Mouse (Mus musculus) stomach, postnatal 0 days (tissue): Measurements from ENCODE around the gene Tbc1d12. TPM values are rescaled to one million over a fixed set of nuclear protein-coding genes. Genes with fewer than 3 reads are reported as not detected.

Source experiments
- ATAC-seq: fragments of 200-750 bp; cut with Nextera tagmentation; 2 replicates; pipeline ENCODE4 v1.8.0; 2017; ENCODE audit not compliant: low FRiP score, low TSS enrichment
- DNase-seq: peaks from one replicate; pipeline ENCODE4 v3.0.0-alpha.2; 2016; ENCODE audit warnings: low spot score
- H3K27ac ChIP-seq: fragments of 300-500 bp; sonication (generic); replicated peaks from 2 replicates; pipeline ENCODE4 v1.5.1; 2014; ENCODE audit warnings: mild to moderate bottlenecking, control low read depth
- H3K27me3 ChIP-seq: fragments of 300-500 bp; sonication (generic); 2 replicates; pipeline ENCODE4 v1.6.1; 2014; ENCODE audit warnings: low read length; ENCODE audit not compliant: control insufficient read depth, insufficient read depth
- H3K36me3 ChIP-seq: fragments of 300-500 bp; sonication (generic); 2 replicates; pipeline ENCODE4 v1.6.1; 2014; ENCODE audit warnings: low read length, mixed read lengths; ENCODE audit not compliant: control insufficient read depth, insufficient read depth
- H3K4me1 ChIP-seq: fragments of 300-500 bp; sonication (generic); replicated peaks from 2 replicates; pipeline ENCODE4 v1.6.1; 2014; ENCODE audit warnings: antibody characterized with exemption; ENCODE audit not compliant: control insufficient read depth, insufficient read depth
- H3K4me2 ChIP-seq: fragments of 300-500 bp; sonication (generic); replicated peaks from 2 replicates; pipeline ENCODE4 v1.6.1; 2014; ENCODE audit warnings: low read depth, mild to moderate bottlenecking, control low read depth, moderate library complexity
- H3K4me3 ChIP-seq: fragments of 300-500 bp; sonication (generic); 2 replicates; pipeline ENCODE4 v1.5.1; 2014; ENCODE audit warnings: low read depth, low read length, control low read depth
- H3K9ac ChIP-seq: fragments of 300-500 bp; sonication (generic); 2 replicates; pipeline ENCODE4 v1.6.1; 2014; ENCODE audit warnings: mild to moderate bottlenecking, low read length, control low read depth, mixed read lengths
- H3K9me3 ChIP-seq: fragments of 300-500 bp; sonication (generic); 2 replicates; pipeline ENCODE4 v1.6.1; 2016; ENCODE audit warnings: low read length; ENCODE audit not compliant: control insufficient read depth
- CTCF ChIP-seq: IDR thresholded peaks from 2 replicates; pipeline ENCODE4 v1.5.1; 2016; ENCODE audit warnings: antibody characterized with exemption, low read depth, mild to moderate bottlenecking, moderate library complexity
- EP300 ChIP-seq: optimal IDR thresholded peaks from 2 replicates; pipeline ENCODE3; 2016; ENCODE audit warnings: antibody characterized with exemption
- WGBS: fragments of 180-500 bp; shearing (Covaris S2); extraction: QIAGEN DNeasy Blood & Tissue Kit; methylation state at CpG from one replicate; pipeline ENCODE4 v1.1.7; 2014; 5-methylcytosine and 5-hydroxymethylcytosine counted together
- polyA plus RNA-seq: library from polyadenylated mRNA; unstranded; fragments of >200 nt; fragmentation: Nextera tagmentation; extraction: Ambion mirVana; gene quantifications from 2 replicates; pipeline ENCODE4 v1.2.1, GENCODE M21; 2015

Tbc1d12 gene
- polyA plus RNA-seq, 1 experiment from 2014 or later, result 1.4 TPM

- H3K4me1 ChIP-seq, result no peaks in the 10 kb centered on the region
- TF ChIP-seq CTCF (no peak), EP300 (no peak)
- H3K9me3 ChIP-seq, result no peaks in the 10 kb centered on the region
- no peak overlapping the region for H3K4me2 ChIP-seq
- 87% methylated on average over 2 of the region's 2 CpGs for WGBS
- H3K36me3 ChIP-seq, result no peaks in the 10 kb centered on the region; the same call in 1 of the 2 replicates
- no peak overlapping the region for H3K4me3 ChIP-seq
- H3K27ac ChIP-seq, result no peak overlapping the region
- no peak overlapping the region for H3K9ac ChIP-seq
- no peak for DNase-seq
- no peaks in the 10 kb centered on the region for H3K27me3 ChIP-seq
- ATAC-seq, result no peak
Observed at GRCm38 (mm10) chr19:38944590-38945307, 108.4 kb downstream of the Tbc1d12 start.

Other genes with a start within 250 kb of the Tbc1d12 start
- gene Noc3l, start 17.3 kb upstream of the Tbc1d12 start, polyA plus RNA-seq, result 2.6 and 2.9 TPM in 2 replicates
- gene Hells, start 94.3 kb downstream of the Tbc1d12 start, polyA plus RNA-seq, result 13.7 and 14.3 TPM in 2 replicates
- 55.0 and 59.3 TPM in 2 replicates for gene Cyp2c55, start 170.4 kb downstream of the Tbc1d12 start, polyA plus RNA-seq
- 123 TPM in 2 replicates for gene Cyp2c65, start 224.4 kb downstream of the Tbc1d12 start, polyA plus RNA-seq